Mouse (Mus musculus) embryonic facial prominence, embryonic 11.5 days (tissue): ENCODE results near the gene Opa1. TPM values are rescaled to one million over a fixed set of nuclear protein-coding genes. Genes with fewer than 3 reads are reported as not detected.
A peak's percentile ranks its signal among the peaks of the same experiment; 100 is the strongest.

Experiments used
- ATAC-seq: fragments of 200-750 bp; cut with Nextera tagmentation; replicated peaks from 2 replicates; pipeline ENCODE4 v1.8.0; 2017; ENCODE audit warnings: low read depth; ENCODE audit not compliant: insufficient number of reproducible peaks, low FRiP score, low TSS enrichment
- DNase-seq: peaks from one replicate; pipeline ENCODE4 v3.0.0-alpha.2; 2015; ENCODE audit warnings: low spot score
- H3K27ac ChIP-seq: fragments of 300-500 bp; sonication (generic); replicated peaks from 2 replicates; pipeline ENCODE4 v1.5.1; 2014; ENCODE audit warnings: mild to moderate bottlenecking, low read depth, low read length, control low read depth
- H3K27me3 ChIP-seq: fragments of 300-500 bp; sonication (generic); 2 replicates; pipeline ENCODE4 v1.6.1; 2014; ENCODE audit warnings: mild to moderate bottlenecking, low read length, moderate library complexity, mixed read lengths; ENCODE audit not compliant: control insufficient read depth, insufficient read depth
- H3K36me3 ChIP-seq: fragments of 300-500 bp; sonication (generic); replicated peaks from 2 replicates; pipeline ENCODE4 v1.6.1; 2014; ENCODE audit warnings: low read depth, mild to moderate bottlenecking, low read length, moderate library complexity, mixed read lengths; ENCODE audit not compliant: control insufficient read depth, insufficient read depth
- H3K4me1 ChIP-seq: fragments of 300-500 bp; sonication (generic); 2 replicates; pipeline ENCODE4 v1.6.1; 2014; ENCODE audit warnings: low read length, mixed read lengths; ENCODE audit not compliant: control insufficient read depth, insufficient read depth
- H3K4me2 ChIP-seq: fragments of 300-500 bp; sonication (generic); 2 replicates; pipeline ENCODE4 v1.6.1; 2014; ENCODE audit warnings: low read depth, mild to moderate bottlenecking, control low read depth, low read length, moderate library complexity
- H3K4me3 ChIP-seq: fragments of 300-500 bp; sonication (generic); 2 replicates; pipeline ENCODE4 v1.5.1; 2014; ENCODE audit warnings: low read depth, low read length, control low read depth
- H3K9ac ChIP-seq: fragments of 300-500 bp; sonication (generic); replicated peaks from 2 replicates; pipeline ENCODE4 v1.6.1; 2014; ENCODE audit warnings: mild to moderate bottlenecking, control low read depth, low read length
- H3K9me3 ChIP-seq: fragments of 300-500 bp; sonication (generic); replicated peaks from 2 replicates; pipeline ENCODE4 v1.6.1; 2016; ENCODE audit warnings: mild to moderate bottlenecking, low read length, inconsistent platforms, mixed read lengths; ENCODE audit not compliant: control insufficient read depth
- WGBS: fragments of 180-500 bp; shearing (Covaris S2); extraction: QIAGEN DNeasy Blood & Tissue Kit; methylation state at CpG from one replicate; pipeline ENCODE4 v1.1.7; 2014; 5-methylcytosine and 5-hydroxymethylcytosine counted together
- polyA plus RNA-seq: library from polyadenylated mRNA; unstranded; fragments of >200 nt; fragmentation: Nextera tagmentation; extraction: Ambion mirVana; gene quantifications from 2 replicates; pipeline ENCODE4 v1.2.1, GENCODE M21; 2014

The Opa1 gene
- polyA plus RNA-seq, 1 experiment from 2014 or later: 52.0 TPM

DNA sequence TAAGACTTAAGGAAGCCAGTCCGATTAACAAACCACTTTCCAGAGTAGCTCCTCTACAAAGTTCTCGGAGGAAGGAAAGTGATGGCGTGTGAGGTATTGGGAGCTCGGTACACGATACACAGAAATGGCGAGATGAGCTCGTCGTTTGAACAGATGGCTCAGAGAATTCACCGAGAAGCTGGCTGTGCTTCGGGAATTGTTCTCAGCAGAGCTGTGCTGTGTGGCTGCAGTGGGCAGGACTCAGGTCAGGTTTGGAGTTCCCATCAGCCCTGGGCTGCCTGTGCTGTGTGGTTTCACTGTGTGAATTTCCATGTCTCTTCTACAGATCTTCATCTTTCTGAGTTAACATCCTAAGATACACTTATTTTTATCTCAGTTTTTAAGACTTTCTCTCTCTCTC is 77.8 kb downstream of the Opa1 start:
- ATAC-seq (no peak), DNase-seq (peak; percentile 9)
- Histone ChIP-seq H3K9me3 (no peaks in the 10 kb centered on the region), H3K4me1 (no peaks in the 10 kb centered on the region), H3K27ac (no peak overlapping the region), H3K4me3 (no peak overlapping the region), H3K36me3 (no peaks in the 10 kb centered on the region), H3K27me3 (no peaks in the 10 kb centered on the region; the same call in 1 of the 2 replicates), H3K4me2 (no peak overlapping the region), H3K9ac (no peak overlapping the region)
- WGBS: 70% methylated on average over 10 of the region's 10 CpGs

DNA sequence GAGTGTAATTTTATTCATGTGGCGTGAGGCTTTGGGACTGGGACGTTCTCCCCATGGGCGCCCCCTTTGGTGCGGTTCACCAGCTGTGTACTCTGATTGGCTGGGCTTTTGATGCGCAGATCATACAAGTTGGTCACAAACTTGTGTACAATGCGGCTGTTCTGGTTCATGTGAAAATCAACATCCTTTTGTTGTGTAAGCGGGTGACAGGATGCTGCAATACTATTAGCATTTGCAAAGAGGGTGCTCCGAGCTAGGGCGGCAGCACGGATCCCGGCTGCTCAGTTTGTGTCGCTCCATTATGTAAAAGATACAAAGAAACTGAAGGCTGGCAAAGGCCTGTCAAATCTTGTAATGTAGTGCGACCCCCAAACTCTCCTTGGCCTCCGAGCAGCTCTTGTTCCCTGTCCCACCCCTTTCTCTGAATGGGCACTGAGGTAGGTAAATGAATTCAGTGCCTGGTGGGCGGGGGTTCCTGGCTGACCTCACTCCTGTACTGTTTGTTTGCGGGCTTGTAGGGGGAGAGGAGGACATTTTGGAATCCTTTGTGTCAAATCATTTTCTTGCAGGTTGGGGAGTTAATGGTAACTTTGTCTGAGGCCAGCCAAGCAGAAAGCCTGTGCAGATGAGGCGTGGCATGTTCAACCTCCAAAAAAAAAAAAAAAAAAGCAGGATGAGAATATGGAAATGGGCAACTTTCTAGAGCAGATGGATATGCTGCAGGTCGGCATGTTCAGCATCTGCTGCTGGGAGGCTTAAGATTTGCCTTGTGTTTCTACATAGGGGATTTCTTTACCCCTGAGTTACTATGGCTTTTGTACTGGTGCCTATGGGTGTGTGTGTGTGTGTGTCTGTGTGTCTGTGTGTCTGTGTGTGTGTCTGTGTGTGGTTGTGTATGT is 78.8 kb downstream of the Opa1 start:
- ATAC-seq (peak; percentile 83), DNase-seq (peak; percentile 66)
- Histone ChIP-seq H3K9ac (0 out of 2 replicates have a peak overlapping the region, but pooled peaks have one; percentile 18), H3K4me2 (peak overlapping the region; percentile 42), H3K36me3 (no peaks in the 10 kb centered on the region), H3K27ac (no peak overlapping the region), H3K27me3 (no peaks in the 10 kb centered on the region; the same call in 1 of the 2 replicates), H3K9me3 (no peaks in the 10 kb centered on the region), H3K4me1 (no peaks in the 10 kb centered on the region), H3K4me3 (no peak overlapping the region)
- WGBS: 11% methylated on average over 18 of the region's 18 CpGs

DNA sequence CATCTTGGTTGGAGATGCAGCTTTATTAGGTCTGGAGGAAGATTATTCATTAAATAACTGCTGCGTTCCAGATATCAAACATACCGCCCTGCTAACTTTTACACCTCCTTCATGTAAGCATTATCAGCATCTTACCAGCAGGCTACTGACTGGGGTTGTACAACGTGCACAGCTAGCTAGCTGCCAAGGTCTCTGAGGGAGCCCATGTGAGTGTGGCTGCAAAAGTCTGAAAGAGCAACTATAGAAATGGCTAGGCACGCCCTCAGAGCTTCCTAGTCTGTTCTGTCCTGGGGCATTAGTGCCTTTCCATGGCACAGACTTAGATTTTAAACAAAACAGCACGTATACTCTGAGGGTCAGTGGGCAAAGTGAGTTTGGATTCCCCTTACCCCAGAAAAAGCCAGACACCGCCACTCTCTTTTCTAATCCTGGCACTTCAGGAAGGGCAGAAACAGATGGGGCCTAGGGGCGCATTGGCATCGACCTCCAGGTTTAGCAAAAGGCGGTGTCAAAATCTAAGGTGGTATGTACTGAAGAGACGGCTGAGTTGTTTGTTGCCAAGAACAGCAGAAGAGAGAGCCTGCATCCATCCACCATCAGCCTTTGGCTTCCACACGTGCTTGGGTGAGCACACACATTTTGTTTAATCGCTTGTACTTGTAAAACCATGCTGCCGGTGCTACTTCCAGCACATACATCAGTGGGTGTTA is 80.1 kb downstream of the Opa1 start:
- H3K27me3 ChIP-seq: no peaks in the 10 kb centered on the region; the same call in 1 of the 2 replicates

DNA sequence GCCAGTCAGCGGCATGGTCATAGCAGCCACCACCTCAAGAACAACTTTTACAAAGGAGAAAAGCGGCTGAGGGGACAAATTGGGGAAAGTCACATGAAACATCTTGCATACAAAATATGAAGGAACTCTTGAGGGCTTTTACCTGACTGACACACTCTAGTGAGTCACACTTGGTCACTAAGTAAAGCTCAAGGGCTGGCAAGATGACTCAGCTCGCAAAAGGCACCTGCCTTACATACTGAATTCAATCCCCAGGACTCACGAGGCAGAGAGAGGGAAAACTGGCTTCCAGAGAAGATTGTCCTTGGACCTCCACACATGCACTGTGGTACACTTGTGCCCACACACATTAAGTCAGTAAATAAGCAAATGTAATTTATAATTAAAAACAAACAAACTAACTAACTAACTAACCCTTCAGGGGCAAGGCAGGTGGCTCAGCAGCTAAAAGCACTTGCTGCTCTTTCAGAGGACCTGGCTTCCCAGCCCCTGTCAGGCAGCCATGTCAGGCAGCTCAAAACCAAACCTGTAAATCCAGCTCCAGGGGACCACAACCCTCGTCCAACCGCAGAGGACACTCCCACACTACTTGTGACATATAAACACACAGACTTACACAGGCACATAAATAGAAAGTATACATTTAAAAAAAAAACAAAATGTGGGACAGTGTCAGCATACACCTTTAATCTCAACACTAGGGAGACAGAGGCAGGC is 84.1 kb downstream of the Opa1 start:
- Histone ChIP-seq H3K9ac (no peak overlapping the region), H3K4me2 (no peak overlapping the region), H3K4me1 (peaks cover 6% of the 10 kb centered on the region), H3K4me3 (no peak overlapping the region), H3K36me3 (no peaks in the 10 kb centered on the region), H3K27me3 (no peaks in the 10 kb centered on the region; the same call in 1 of the 2 replicates), H3K9me3 (no peaks in the 10 kb centered on the region), H3K27ac (no peak overlapping the region)
- ATAC-seq: no peak
- 86% methylated on average over 6 of the region's 6 CpGs for WGBS
- no peak for DNase-seq

More for the DNA sequence above, 80.1 kb downstream of the Opa1 start:
- ATAC-seq (no peak), DNase-seq (no peak)
- Histone ChIP-seq H3K27ac (no peak overlapping the region), H3K4me1 (no peaks in the 10 kb centered on the region), H3K9ac (no peak overlapping the region), H3K36me3 (no peaks in the 10 kb centered on the region), H3K4me3 (no peak overlapping the region), H3K9me3 (no peaks in the 10 kb centered on the region), H3K4me2 (no peak overlapping the region)
- WGBS: 86% methylated on average over 13 of the region's 13 CpGs

DNA sequence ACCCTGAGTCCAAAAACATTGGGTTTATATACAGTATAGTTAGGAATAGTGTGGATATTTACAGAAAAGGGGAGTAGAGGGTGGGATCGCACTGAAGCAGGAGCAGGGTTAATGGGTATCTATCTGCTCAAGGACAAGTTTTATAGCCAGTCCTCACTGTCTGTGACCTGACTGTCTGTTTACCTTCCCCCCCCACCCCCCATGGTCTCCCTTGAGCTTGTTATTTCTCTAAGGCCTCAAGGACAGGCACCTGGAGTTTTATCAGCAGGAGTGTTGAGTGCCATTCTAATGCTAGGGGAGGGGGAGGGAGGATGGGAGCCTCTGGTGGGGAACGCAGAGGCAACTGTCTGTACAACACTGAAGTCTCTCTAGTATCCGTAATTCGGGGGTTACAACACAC is 85.3 kb downstream of the Opa1 start:
- no peak overlapping the region for H3K9ac ChIP-seq
- H3K27me3 ChIP-seq: no peaks in the 10 kb centered on the region; the same call in 1 of the 2 replicates
- no peaks in the 10 kb centered on the region for H3K9me3 ChIP-seq
- no peak overlapping the region for H3K4me3 ChIP-seq
- no peaks in the 10 kb centered on the region for H3K36me3 ChIP-seq
- no peak overlapping the region for H3K4me2 ChIP-seq
- WGBS: 62% methylated on average over 4 of the region's 4 CpGs
- H3K4me1 ChIP-seq: peaks cover 6% of the 10 kb centered on the region
- H3K27ac ChIP-seq: no peak overlapping the region
- DNase-seq (no peak), ATAC-seq (no peak)

DNA sequence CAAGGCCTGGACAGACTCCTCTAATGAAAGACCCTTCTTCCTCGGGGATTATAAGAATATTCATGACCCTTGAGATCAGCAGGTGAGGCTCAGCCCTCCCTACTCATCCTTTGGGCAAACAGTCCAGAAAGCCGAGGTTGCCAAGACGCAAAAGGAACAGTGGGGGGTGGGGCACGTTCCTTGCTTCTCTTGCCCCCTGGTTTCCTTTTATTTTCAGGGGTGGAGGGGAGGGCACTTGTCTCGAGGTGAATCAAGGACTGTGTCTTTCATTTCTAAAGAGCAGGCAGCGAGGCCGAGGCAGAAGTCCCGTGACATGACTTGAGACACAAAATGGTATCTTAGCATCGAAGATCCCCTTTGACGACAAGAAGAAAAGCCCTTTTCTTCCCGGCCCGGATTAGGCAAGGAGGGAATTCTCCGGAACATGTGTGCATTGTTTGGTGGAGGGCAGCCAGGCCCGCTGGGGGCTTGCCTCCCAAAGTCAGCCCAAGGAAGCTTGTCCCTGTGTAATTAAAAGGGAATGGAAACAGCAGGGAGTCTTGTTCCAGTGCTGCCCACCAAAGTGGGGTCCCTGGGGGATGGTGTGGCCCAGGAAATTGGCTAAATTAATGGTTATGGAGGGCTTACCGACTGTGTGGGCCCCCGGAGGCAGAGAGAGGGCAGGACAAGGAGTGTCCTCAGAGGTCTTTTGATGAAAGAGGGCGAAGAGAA is 88.0 kb downstream of the Opa1 start:
- Histone ChIP-seq H3K4me1 (peaks cover 6% of the 10 kb centered on the region), H3K4me3 (no peak overlapping the region), H3K27me3 (no peaks in the 10 kb centered on the region), H3K9ac (peak overlapping the region; percentile 18; the same call in 1 of the 2 replicates), H3K36me3 (no peaks in the 10 kb centered on the region), H3K9me3 (no peaks in the 10 kb centered on the region), H3K27ac (no peak overlapping the region; the same call in 1 of the 2 replicates), H3K4me2 (no peak overlapping the region)
- DNase-seq (peak; percentile 58), ATAC-seq (peak; percentile 74)
- 6% methylated on average over 17 of the region's 17 CpGs for WGBS

DNA sequence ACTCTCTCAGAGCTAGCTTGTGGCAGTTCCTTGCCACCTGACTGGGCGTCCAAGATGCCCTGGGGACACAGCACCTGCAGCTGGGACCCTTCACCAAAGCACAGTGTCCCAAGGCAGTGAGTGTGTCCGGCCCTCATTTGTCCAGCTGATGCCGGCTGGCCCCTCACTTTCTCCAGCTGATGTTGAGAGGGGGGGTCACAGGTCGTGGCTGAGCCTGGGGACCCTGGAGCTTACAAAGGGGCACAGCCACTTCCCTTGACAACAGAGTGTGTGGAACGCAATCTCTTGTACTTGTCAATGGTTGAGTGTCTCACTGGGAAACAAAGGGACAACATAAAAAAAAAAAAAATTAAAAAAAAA is 88.5 kb downstream of the Opa1 start:
- Histone ChIP-seq H3K4me2 (no peak overlapping the region), H3K27me3 (no peaks in the 10 kb centered on the region), H3K36me3 (no peaks in the 10 kb centered on the region), H3K9ac (peak overlapping the region; percentile 18; the same call in 1 of the 2 replicates), H3K4me3 (no peak overlapping the region), H3K4me1 (peaks cover 6% of the 10 kb centered on the region), H3K27ac (no peak overlapping the region; the same call in 1 of the 2 replicates), H3K9me3 (no peaks in the 10 kb centered on the region)
- DNase-seq (peak; percentile 12), ATAC-seq (peak; percentile 63)
- WGBS: 15% methylated on average over 5 of the region's 5 CpGs
